Mouse (Mus musculus): ENCODE data around the gene Tex13c2. TPM values are rescaled to one million over a fixed set of nuclear protein-coding genes. Genes with fewer than 3 reads are reported as not detected.
A peak's percentile ranks its signal among the peaks of the same experiment; 100 is the strongest.

Tex13c2 gene
- polyA plus RNA-seq, 1 experiment = 0.09 TPM

DNA sequence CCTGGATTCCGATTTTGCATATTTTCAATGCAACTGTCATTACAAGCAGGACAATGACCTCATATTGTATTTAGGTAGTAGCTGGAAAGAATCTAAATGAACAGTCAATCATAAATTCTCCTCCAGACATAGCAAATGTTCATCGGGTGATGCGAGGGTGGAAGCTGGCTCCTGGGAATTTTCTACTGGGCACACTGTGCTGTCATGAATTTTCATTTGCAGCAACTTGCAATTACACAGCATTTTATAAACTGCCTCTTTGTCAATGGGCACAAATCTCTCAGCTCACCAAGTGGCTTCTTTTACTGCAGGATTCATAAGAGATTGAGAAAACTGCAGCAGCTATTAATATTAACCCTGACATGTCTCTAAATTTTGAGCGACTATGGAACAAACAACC is 41.2 kb downstream of the Tex13c2 start:
- Histone ChIP-seq H3K36me3 (replicated peaks; ENCODE audit: low read length) (no peaks in the 10 kb centered on the region), H3K4me3 (replicated peaks) (no peak overlapping the region), H3K9me3 (no peaks in the 10 kb centered on the region), H3K4me1 (no peaks in the 10 kb centered on the region), H3K27me3 (replicated peaks) (peaks cover 12% of the 10 kb centered on the region)
- TF ChIP-seq FLI1 (IDR thresholded peaks at IDR 0.05; ENCODE audit: low read length) = no peak

DNA sequence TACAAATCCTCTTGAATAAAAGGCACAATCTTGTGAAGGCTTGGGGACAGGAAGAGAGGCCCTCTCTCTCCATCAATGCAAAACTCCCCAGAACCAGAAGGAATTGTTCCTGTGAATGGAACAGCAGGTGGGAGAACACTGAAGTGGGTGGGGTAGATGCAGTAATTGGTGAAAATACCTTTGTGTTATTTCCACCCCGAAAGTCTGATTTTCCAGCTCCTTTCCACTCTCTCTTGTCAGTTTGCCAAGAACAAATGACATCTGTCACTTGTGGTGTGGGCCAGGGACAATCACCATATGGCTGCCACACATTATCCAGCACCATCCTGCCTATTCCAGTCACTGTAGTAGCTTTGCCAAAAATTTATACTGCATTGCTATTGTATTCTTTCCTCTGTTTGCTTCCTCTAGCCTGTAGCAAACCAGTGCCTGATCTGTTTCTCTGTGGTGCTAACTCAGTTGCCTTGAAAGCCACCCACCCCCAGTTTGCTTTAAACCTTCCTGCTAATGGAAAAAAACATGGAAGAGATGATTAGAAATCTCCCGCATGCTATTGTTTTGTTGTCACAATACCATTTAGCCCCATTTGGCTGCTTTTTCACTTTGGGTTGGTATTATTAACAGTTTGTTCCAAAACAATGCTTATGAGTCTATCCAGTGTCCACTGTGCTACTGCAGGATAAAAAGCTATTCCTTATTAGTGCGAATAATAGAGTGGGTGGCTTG is 50.7 kb downstream of the Tex13c2 start:
- Histone ChIP-seq H3K36me3 (replicated peaks; ENCODE audit: low read length) (no peaks in the 10 kb centered on the region), H3K4me3 (replicated peaks) (peak overlapping the region; percentile 86), H3K27me3 (replicated peaks) (peaks cover 2% of the 10 kb centered on the region), H3K4me1 (peaks cover 5% of the 10 kb centered on the region; the same call in 1 of the 2 replicates), H3K9me3 (no peaks in the 10 kb centered on the region)
- TF ChIP-seq FLI1 (IDR thresholded peaks at IDR 0.05; ENCODE audit: low read length) = no peak
- TF ChIP-seq GATA1 (IDR thresholded peaks at IDR 0.05; ENCODE audit: borderline replicate concordance, low read length) = no peak

DNA sequence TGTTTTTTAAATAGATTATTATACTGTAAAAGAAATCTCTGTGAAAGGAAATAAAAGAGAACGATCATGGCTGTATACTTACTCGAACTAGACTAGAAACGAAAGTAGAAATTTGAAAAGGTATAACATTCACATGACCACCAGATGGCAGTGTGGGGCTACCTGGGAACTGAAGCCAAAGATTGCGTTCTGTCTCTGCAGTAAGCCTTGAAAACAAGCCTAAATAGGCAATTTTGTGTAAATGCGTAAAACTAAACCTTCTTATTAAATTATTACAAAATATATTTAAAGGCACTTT is 51.2 kb downstream of the Tex13c2 start:
- H3K27me3 ChIP-seq (replicated peaks) = peaks cover 2% of the 10 kb centered on the region
- peaks cover 5% of the 10 kb centered on the region; the same call in 1 of the 2 replicates for H3K4me1 ChIP-seq
- peak overlapping the region; percentile 86 for H3K4me3 ChIP-seq (replicated peaks)
- TF ChIP-seq FLI1 (IDR thresholded peaks at IDR 0.05; ENCODE audit: low read length) (no peak), GATA1 (IDR thresholded peaks at IDR 0.05; ENCODE audit: borderline replicate concordance, low read length) (no peak)
- H3K9me3 ChIP-seq = no peaks in the 10 kb centered on the region
- H3K36me3 ChIP-seq (replicated peaks; ENCODE audit: low read length) = no peaks in the 10 kb centered on the region

Other genes starting within 250 kb of the Tex13c2 start
- gene Sh2d1a, start 12.8 kb downstream of the Tex13c2 start, polyA plus RNA-seq (2012; ENCODE audit: insufficient read depth, low replicate concordance) = not detected in 2 replicates